Mouse (Mus musculus): ENCODE results near the gene Trim34b.
"Not testable (repeated sequence)": the region's sequence is repeated elsewhere in the genome, so short reads cannot be mapped to it uniquely, and the experiment has no call there.

- not testable (repeated sequence) for TF ChIP-seq POLR2A, CTCF (IDR thresholded peaks at IDR 0.05; ENCODE audit: extremely low read depth, insufficient read depth, low read length)
These were observed 18.8 kb downstream of the Trim34b start for GRCm38 (mm10) chr7:104348043-104348442.

Data from cortical plate, adult 2 months (tissue).